Mouse (Mus musculus) CH12F3 (cell line): ENCODE results near the gene Tbr1.

Experiments
- in situ Hi-C: fragments of 300-500 bp; cut with MboI; formaldehyde crosslinking; loops from 2 replicates; pipeline ENCODE4 v1.14.3; 2020; ENCODE audit warnings: low sequenced_read_pairs

Gene Tbr1

DNA sequence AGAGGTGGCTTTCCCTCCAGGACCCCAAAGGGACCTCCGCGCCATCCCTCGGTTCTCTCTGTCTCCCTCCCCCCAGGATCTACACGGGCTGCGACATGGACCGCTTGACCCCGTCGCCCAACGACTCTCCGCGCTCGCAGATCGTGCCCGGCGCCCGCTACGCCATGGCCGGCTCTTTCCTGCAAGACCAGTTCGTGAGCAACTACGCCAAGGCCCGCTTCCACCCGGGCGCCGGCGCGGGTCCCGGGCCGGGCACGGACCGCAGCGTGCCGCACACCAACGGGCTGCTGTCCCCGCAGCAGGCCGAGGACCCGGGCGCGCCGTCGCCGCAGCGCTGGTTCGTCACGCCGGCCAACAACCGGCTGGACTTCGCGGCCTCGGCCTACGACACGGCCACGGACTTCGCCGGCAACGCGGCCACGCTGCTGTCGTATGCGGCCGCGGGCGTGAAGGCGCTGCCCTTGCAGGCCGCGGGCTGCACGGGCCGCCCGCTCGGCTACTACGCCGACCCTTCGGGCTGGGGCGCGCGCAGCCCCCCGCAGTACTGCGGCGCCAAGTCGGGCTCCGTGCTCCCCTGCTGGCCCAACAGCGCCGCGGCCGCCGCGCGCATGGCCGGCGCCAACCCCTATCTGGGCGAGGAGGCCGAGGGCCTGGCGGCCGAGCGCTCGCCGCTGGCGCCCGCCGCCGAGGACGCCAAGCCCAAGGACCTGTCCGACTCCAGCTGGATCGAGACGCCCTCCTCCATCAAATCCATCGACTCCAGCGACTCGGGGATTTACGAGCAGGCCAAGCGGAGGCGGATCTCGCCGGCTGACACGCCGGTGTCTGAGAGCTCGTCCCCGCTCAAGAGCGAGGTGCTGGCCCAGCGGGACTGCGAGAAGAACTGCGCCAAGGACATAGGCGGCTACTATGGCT is 9.0 kb downstream of the Tbr1 start:
- in situ Hi-C loops: no loop called here

DNA sequence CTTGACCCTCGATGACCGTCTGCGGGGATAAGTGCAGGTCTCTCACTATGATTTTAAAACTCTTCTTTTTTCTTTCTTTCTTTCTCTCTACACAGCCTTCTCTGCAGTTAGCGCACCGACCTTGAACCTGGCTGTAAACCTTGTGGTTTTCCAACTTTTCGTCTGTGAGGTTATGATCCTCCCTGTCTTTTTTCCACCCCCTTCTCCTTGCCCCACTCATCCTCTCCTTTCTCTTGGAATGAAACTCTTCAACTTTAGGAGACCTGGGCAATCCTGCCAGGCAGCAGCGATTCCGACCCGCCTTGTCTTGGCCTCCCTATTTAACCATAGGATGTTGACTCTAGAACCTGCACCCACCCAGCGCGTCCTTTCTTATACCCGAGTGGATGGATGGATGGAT is 9.8 kb downstream of the Tbr1 start:
- in situ Hi-C loops: no loop called here

DNA sequence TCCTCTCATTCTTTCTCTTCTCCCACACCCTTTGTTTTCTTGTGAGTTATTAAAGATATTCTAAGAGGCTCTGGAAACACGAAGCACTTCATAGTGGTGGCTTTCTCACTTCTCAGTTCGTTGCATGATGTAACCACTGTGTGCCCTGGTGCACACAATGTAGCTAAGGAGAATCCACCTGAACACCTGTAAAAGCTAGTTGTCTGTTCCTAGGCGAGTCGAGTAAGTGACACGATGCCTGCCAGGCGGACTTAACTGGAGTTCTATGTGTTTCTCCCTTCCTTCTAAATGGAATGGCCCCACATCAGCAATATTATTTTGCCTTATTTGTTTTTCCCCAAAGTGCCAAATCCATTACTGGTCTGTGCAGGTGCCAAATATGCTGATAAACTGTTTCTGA is 10.4 kb downstream of the Tbr1 start:
- in situ Hi-C loops: no loop called here

DNA sequence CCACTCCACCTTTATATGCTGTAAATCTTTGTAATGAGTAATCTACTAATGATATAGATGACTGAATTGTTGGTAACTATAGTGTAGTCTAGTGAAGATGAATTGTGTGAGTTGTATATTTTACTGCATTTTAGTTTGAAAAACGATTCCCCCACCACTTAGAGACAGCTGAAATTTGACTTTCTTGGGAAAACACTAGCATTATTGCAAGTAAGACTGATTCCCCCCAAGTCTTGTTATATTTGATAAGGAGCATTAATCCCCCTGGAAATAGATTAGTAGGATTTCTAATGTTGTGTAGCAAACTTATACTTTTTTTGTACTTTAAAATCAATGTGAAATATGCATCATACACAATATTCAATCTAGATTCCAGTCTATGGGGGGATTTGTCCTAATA is 10.8 kb downstream of the Tbr1 start:
- in situ Hi-C loops: no loop called here

DNA sequence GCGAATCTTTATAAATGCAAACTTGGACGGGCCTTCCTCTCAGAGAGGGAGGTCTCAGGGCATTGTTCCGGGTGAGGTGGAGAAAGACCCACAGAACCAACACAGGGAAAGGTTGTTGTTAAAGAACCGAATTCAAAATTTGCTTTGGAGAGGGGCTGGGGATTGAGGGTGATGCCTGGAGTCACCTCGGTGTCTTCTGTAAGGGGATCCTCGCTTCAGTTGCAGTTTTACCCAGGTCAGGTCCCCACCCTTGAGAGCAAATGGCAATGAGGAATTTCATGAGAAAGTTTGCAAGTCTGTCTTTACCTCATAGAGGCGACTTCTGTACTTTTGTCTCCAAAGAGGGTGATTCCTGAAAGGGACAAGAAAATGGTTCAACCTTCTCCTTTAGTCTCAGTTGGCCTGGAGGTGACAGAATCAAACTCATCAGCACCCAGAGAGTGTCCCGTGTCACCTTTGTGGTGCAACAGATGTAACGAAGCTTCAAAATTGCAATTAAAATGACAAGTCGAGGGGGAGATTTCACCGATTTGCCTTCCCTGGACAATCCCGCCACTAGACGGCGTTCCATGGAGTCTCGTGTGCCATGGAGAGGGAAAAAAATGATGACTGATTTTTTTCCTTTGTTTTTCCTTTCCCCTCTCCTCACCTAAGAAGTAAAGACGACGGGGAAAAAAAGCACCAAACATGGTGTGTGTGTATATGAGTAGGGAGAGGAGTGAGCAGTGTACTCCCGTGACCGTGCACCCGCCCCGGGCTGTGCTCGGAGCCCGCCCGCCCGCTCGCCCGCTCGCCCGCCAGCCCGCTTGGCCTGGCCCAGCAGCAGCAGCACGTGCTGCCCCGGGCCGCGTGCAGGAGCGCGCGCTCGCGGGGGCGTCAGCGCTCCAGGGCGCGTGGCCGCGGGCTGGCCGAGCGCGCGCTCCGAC is 12.1 kb downstream of the Tbr1 start:
- in situ Hi-C loops: no loop called here

DNA sequence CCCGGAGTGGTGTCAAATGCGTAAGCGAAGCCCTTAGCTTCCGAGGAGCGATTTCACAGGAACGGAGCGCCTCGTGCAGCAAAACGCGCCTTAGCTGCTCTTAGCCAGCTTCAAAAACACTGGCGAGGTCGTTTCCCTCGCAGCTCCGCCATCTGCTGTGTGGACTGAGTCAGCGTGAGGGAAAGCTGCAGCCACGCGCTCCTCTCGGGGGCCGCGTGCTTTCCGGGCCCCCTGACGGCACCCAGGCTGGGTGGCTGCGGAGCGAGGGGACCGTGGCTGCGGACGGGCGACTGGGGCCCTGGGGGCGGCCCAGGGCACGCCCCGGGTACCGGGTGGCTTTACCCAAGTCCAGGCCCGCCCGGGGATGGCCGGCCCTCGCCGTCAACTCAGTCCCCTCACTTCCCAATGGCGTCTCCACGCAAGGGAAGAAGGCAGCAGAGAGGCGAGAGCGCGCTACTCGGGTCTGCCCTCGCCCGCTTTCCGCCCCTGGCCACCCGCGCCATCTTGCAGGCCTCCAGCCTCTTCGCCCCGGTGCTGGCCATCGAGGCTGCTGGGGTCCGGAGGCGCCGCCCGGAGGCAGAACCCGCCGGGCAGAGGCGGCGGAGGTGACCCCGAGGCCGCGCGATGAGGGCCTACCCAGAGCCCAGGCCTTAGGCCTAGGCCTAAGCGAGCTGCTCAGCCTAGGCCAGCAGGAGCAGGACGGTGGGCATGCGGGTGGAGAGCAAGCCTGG is 13.0 kb downstream of the Tbr1 start:
- in situ Hi-C loops: no loop called here

DNA sequence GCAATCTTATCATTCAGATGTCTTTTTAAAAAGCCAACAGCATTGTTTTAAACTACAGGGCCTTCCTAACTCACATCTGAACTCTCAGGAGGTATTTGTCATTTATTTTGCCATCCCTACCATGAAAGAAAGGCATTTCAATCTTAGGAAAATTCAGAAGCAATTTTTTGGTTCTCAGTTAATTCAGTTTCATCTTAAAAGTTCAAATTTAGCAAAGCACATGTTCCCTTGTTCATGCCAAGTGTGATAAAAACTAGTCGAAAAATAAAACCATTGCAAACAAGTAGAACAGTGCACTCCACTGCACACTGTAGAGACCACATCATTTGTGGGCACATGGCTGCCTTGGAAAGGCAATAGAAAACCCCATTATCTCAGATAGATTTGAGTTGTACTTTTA is 15.5 kb downstream of the Tbr1 start:
- in situ Hi-C loops: no loop called here

DNA sequence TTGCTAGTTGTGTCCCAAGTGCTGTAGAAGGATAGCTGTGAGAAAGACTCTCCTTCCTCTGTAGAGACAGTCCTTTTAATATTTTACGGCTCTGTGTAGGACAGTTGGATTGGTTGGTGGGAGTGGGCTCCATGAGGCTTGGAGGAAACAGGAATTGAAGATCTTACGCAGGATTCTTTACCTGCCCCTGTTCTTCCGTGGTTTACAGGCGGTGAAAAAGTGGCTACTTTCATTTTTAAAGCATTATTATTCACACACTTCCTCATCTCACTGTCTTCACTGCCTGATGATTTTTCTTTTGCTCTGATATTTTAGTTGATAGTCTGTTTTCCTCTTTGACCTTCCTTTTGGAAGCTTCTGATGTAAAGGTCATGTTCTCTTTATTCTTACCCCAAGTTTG is 17.5 kb downstream of the Tbr1 start:
- in situ Hi-C loops: no loop called here

DNA sequence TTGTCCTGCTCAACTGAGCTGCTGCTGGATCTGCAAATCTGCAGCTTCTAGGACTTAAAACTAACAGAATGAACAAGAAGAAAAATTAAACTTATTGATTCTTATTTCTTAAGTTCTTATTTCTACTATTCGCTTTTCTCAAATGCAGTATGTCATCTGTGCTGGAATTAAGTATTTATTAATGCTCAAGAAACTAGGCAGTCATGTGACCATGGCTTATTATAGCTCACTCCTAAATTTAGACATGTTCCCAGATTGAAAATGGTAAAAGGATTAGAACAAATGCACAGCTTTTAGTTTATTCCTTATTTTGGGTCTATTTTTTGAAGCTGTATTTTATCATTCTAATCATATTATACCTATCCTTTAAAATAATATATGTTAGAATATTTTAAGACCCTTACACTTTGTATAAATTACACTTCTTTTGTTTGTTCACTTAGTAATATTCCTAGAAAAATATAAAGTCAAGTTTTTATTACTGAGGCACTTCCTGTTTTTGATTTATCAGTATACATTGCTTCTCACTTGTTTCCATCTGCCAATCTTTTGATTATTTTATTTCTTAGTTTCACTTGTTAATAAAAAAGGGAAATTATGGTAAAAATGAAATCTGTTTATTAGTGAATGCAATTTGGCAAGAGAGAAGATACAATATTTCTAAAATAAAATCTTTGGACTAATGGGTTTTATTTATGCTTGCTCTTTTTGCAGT is 20.9 kb downstream of the Tbr1 start:
- in situ Hi-C loops: no loop called here

DNA sequence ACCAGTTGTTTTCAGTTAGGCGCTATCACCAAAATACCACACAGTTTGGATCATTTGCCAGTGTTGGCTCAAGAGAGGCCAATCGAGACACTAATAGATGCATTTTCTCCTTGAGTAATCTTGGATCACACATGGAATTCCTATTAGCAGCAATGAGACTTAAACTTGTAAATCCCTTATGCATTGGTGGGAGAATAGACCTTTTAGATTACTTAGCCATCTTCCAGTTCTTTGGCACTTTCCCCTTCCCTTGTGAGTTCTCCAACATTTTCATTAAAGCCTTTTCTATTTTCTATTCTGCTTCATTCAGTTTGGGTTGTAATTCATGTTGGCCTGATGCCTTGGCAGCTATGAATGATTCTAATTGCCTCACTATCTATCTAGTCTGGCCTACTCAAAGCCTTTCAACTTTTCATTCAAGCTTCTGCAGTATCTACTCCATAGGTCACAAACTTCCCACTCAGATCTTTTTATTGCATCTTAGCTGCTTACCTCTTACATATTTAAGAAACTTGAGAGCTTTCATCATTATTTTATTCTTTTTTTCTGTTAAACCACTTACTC is 34.6 kb downstream of the Tbr1 start:
- in situ Hi-C loops: no loop called here
